Mouse (Mus musculus): ENCODE results near the gene Sox13. TPM values are rescaled to one million over a fixed set of nuclear protein-coding genes. Genes with fewer than 3 reads are reported as not detected.

The Sox13 gene
- polyA plus RNA-seq, 1 experiment from 2014 or later, result 1.7 TPM

- no peak for ATAC-seq (ENCODE audit: low read depth)
- H3K4me3 ChIP-seq (ENCODE audit: low read depth, low read length), result no peak overlapping the region
- H3K27ac ChIP-seq (ENCODE audit: low read length), result peak overlapping the region; percentile 57
- no peaks in the 10 kb centered on the region for H3K36me3 ChIP-seq (ENCODE audit: control insufficient read depth, insufficient read depth)
- no peaks in the 10 kb centered on the region for H3K27me3 ChIP-seq (ENCODE audit: control insufficient read depth, insufficient read depth, low read depth, low read length)
- no peak overlapping the region for H3K9ac ChIP-seq (ENCODE audit: low read depth, low read length)
- 63% methylated on average over 6 of the region's 6 CpGs for WGBS (ENCODE audit: insufficient replicate concordance)
- no peaks in the 10 kb centered on the region for H3K9me3 ChIP-seq (replicated peaks; ENCODE audit: control insufficient read depth, low read length)
- peaks cover 15% of the 10 kb centered on the region for H3K4me1 ChIP-seq (ENCODE audit: control insufficient read depth, low read depth, low read length)
- no peak overlapping the region for H3K4me2 ChIP-seq (ENCODE audit: low read depth, low read length)
These were observed 52.7 kb downstream of the Sox13 start for GRCm38 (mm10) chr1:133371431-133371830.

- H3K27me3 ChIP-seq (ENCODE audit: control insufficient read depth, insufficient read depth, low read depth, low read length), result no peaks in the 10 kb centered on the region
- peaks cover 15% of the 10 kb centered on the region for H3K4me1 ChIP-seq (ENCODE audit: control insufficient read depth, low read depth, low read length)
- no peak overlapping the region for H3K9ac ChIP-seq (ENCODE audit: low read depth, low read length)
- no peak overlapping the region for H3K4me2 ChIP-seq (ENCODE audit: low read depth, low read length)
- no peak overlapping the region for H3K27ac ChIP-seq (ENCODE audit: low read length)
- H3K9me3 ChIP-seq (replicated peaks; ENCODE audit: control insufficient read depth, low read length), result no peaks in the 10 kb centered on the region
- WGBS (ENCODE audit: insufficient replicate concordance), result 47% methylated on average over 4 of the region's 4 CpGs
- H3K4me3 ChIP-seq (ENCODE audit: low read depth, low read length), result no peak overlapping the region
- ATAC-seq (ENCODE audit: low read depth), result no peak
- H3K36me3 ChIP-seq (ENCODE audit: control insufficient read depth, insufficient read depth), result no peaks in the 10 kb centered on the region
These were observed 53.8 kb downstream of the Sox13 start for GRCm38 (mm10) chr1:133370352-133370751.

- Histone ChIP-seq H3K27me3 (ENCODE audit: control insufficient read depth, insufficient read depth, low read depth, low read length) (peaks cover 12% of the 10 kb centered on the region), H3K4me1 (ENCODE audit: control insufficient read depth, low read depth, low read length) (peaks cover 15% of the 10 kb centered on the region), H3K27ac (ENCODE audit: low read length) (no peak overlapping the region), H3K9me3 (replicated peaks; ENCODE audit: control insufficient read depth, low read length) (no peaks in the 10 kb centered on the region), H3K36me3 (ENCODE audit: control insufficient read depth, insufficient read depth) (no peaks in the 10 kb centered on the region), H3K4me2 (ENCODE audit: low read depth, low read length) (no peak overlapping the region), H3K4me3 (ENCODE audit: low read depth, low read length) (no peak overlapping the region), H3K9ac (ENCODE audit: low read depth, low read length) (no peak overlapping the region)
- 60% methylated on average over 10 of the region's 10 CpGs for WGBS (ENCODE audit: insufficient replicate concordance)
- ATAC-seq (ENCODE audit: low read depth), result no peak
These were observed 55.5 kb downstream of the Sox13 start for GRCm38 (mm10) chr1:133368644-133369043.

- Histone ChIP-seq H3K4me3 (ENCODE audit: low read depth, low read length) (no peak overlapping the region), H3K27me3 (ENCODE audit: control insufficient read depth, insufficient read depth, low read depth, low read length) (peaks cover 20% of the 10 kb centered on the region), H3K4me2 (ENCODE audit: low read depth, low read length) (no peak overlapping the region), H3K9me3 (replicated peaks; ENCODE audit: control insufficient read depth, low read length) (no peaks in the 10 kb centered on the region), H3K36me3 (ENCODE audit: control insufficient read depth, insufficient read depth) (no peaks in the 10 kb centered on the region), H3K9ac (ENCODE audit: low read depth, low read length) (no peak overlapping the region), H3K4me1 (ENCODE audit: control insufficient read depth, low read depth, low read length) (peaks cover 15% of the 10 kb centered on the region), H3K27ac (ENCODE audit: low read length) (peak overlapping the region; percentile 22)
- WGBS (ENCODE audit: insufficient replicate concordance), result 9% methylated on average over 11 of the region's 11 CpGs
- ATAC-seq (ENCODE audit: low read depth), result no peak
These were observed 56.3 kb downstream of the Sox13 start for GRCm38 (mm10) chr1:133367606-133368488.

- no peak overlapping the region for H3K4me2 ChIP-seq (ENCODE audit: low read depth, low read length)
- ATAC-seq (ENCODE audit: low read depth), result no peak; the same call in 1 of the 2 replicates
- peak overlapping the region; percentile 22 for H3K27ac ChIP-seq (ENCODE audit: low read length)
- H3K27me3 ChIP-seq (ENCODE audit: control insufficient read depth, insufficient read depth, low read depth, low read length), result peaks cover 21% of the 10 kb centered on the region
- peaks cover 16% of the 10 kb centered on the region for H3K4me1 ChIP-seq (ENCODE audit: control insufficient read depth, low read depth, low read length)
- no peaks in the 10 kb centered on the region for H3K36me3 ChIP-seq (ENCODE audit: control insufficient read depth, insufficient read depth)
- no peak overlapping the region for H3K4me3 ChIP-seq (ENCODE audit: low read depth, low read length)
- H3K9ac ChIP-seq (ENCODE audit: low read depth, low read length), result no peak overlapping the region
- H3K9me3 ChIP-seq (replicated peaks; ENCODE audit: control insufficient read depth, low read length), result no peaks in the 10 kb centered on the region
- WGBS (ENCODE audit: insufficient replicate concordance), result 33% methylated on average over 10 of the region's 10 CpGs
These were observed 57.1 kb downstream of the Sox13 start for GRCm38 (mm10) chr1:133366951-133367605.

- Histone ChIP-seq H3K4me1 (ENCODE audit: control insufficient read depth, low read depth, low read length) (peaks cover 16% of the 10 kb centered on the region), H3K27ac (ENCODE audit: low read length) (no peak overlapping the region), H3K4me3 (ENCODE audit: low read depth, low read length) (no peak overlapping the region), H3K4me2 (ENCODE audit: low read depth, low read length) (no peak overlapping the region), H3K9me3 (replicated peaks; ENCODE audit: control insufficient read depth, low read length) (no peaks in the 10 kb centered on the region), H3K27me3 (ENCODE audit: control insufficient read depth, insufficient read depth, low read depth, low read length) (peaks cover 21% of the 10 kb centered on the region), H3K36me3 (ENCODE audit: control insufficient read depth, insufficient read depth) (no peaks in the 10 kb centered on the region), H3K9ac (ENCODE audit: low read depth, low read length) (no peak overlapping the region)
- 37% methylated on average over 2 of the region's 2 CpGs for WGBS (ENCODE audit: insufficient replicate concordance)
- ATAC-seq (ENCODE audit: low read depth), result no peak
These were observed 59.3 kb downstream of the Sox13 start for GRCm38 (mm10) chr1:133364890-133365289.

GRCm38 (mm10) chr1:133364022-133364630 is 60.1 kb downstream of the Sox13 start:
- H3K27ac ChIP-seq (ENCODE audit: low read length), result peak overlapping the region; percentile 80
- H3K9ac ChIP-seq (ENCODE audit: low read depth, low read length), result peak overlapping the region; percentile 61
- no peak for ATAC-seq (ENCODE audit: low read depth)
- no peaks in the 10 kb centered on the region for H3K36me3 ChIP-seq (ENCODE audit: control insufficient read depth, insufficient read depth)
- H3K27me3 ChIP-seq (ENCODE audit: control insufficient read depth, insufficient read depth, low read depth, low read length), result peaks cover 21% of the 10 kb centered on the region
- peak overlapping the region; percentile 61 for H3K4me2 ChIP-seq (ENCODE audit: low read depth, low read length)
- peaks cover 16% of the 10 kb centered on the region for H3K4me1 ChIP-seq (ENCODE audit: control insufficient read depth, low read depth, low read length)
- 5% methylated on average over 27 of the region's 27 CpGs for WGBS (ENCODE audit: insufficient replicate concordance)
- peak overlapping the region; percentile 59 for H3K4me3 ChIP-seq (ENCODE audit: low read depth, low read length)
- no peaks in the 10 kb centered on the region for H3K9me3 ChIP-seq (replicated peaks; ENCODE audit: control insufficient read depth, low read length)

GRCm38 (mm10) chr1:133363276-133364021 is 60.7 kb downstream of the Sox13 start, which contains the start of gene Etnk2:
Gene Etnk2, plus strand, starts transcription at chr1:133363572.
- ATAC-seq (ENCODE audit: low read depth), result peak; percentile 80

More at GRCm38 (mm10) chr1:133363276-133364021, 60.7 kb downstream of the Sox13 start, which contains the start of gene Etnk2:
- Histone ChIP-seq H3K27me3 (ENCODE audit: control insufficient read depth, insufficient read depth, low read depth, low read length) (peaks cover 21% of the 10 kb centered on the region), H3K4me2 (ENCODE audit: low read depth, low read length) (peak within 1 kb of the TSS; percentile 61), H3K4me1 (ENCODE audit: control insufficient read depth, low read depth, low read length) (peaks cover 16% of the 10 kb centered on the region), H3K9ac (ENCODE audit: low read depth, low read length) (peak within 1 kb of the TSS; percentile 61), H3K36me3 (ENCODE audit: control insufficient read depth, insufficient read depth) (no peaks in the 10 kb centered on the region), H3K4me3 (ENCODE audit: low read depth, low read length) (peak within 1 kb of the TSS; percentile 59), H3K27ac (ENCODE audit: low read length) (peak within 1 kb of the TSS; percentile 80), H3K9me3 (replicated peaks; ENCODE audit: control insufficient read depth, low read length) (no peaks in the 10 kb centered on the region)
- WGBS (ENCODE audit: insufficient replicate concordance), result under 1% methylated on average over 52 of the region's 52 CpGs
